Mouse (Mus musculus) urinary bladder, adult 18-20 months (tissue): ENCODE results near the gene Spc25.

Experiments
- DNase-seq, 2 experiments: peaks; one replicate each; pipeline ENCODE4 v3.0.0; 2022; ENCODE audit warnings: low spot score in 2 of 2, mixed read lengths in 2 of 2

Spc25 gene

GRCm38 (mm10) chr2:69187990-69188389 is 18.0 kb downstream of the Spc25 start:
- DNase-seq: no peak

DNA sequence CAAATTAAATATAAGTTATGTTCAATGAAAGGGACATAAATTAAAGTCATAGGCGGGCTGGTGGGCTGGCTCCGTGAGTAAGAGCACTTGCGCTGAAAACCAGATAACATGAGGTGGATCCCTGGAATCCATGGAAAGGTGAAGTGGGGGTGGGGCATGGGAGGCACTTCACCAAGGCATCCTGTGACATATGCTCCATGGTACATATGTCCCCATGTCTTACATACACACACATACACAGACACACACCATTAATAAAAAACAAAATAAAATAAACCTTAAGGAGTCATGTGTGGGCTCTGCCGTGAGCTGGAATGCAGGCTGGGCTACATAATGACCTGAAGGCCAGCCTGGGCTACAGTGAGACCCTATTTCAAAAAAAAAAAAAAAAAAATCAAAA is 26.3 kb downstream of the Spc25 start:
- no peak for DNase-seq

DNA sequence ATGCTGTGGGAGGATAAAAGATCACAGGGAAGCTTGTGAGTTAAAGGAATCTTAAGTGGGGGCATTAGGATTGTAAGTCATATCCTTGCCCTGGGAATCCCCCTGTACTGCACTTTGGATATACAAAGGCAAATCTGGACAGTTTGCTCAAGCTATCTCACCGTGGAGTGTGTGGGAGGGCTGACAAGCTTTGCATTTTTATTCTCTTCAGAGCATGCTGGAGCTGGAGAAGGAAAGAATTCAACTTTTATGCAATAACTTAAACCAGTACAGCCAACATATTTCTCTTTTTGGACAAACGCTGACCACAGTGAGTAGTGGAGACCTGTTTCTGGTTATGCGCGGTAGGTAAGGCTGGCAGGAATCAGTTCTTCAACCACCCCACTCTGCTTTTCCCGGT is 30.7 kb downstream of the Spc25 start:
- no peak for DNase-seq

DNA sequence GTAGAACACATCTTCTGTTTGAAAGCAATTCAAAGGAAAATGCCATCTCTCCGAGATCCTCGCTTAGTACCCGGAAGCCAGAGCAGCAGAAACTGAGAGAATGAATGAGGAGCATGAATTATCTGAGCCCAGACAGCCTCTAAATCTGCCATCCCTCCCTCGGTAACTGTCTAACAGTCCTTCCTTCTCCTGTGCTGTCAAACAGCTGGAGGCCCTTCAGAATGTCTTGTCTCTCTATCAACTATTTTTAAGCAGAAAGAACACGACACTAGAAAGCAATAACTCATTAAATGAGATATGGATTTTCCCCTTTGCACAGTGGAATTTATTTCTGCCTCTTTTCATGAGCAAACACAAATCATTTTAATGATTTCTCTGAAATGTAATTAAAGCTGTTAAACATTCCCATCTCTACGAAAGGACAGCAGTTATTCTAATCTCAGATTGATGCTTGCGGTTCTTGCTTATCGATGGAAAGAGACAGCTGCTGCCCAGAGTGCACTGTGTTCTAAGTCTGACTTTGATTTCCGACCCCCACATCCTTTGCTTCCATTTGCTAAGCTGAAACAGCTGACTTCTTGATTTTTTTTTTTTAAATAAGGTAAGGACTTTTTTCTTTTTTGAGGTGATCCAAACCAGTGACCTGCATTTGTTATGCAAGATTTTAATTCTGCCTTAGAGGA is 35.5 kb downstream of the Spc25 start:
- DNase-seq: no peak

GRCm38 (mm10) chr2:69158907-69159306 is 47.1 kb downstream of the Spc25 start:
- no peak for DNase-seq

DNA sequence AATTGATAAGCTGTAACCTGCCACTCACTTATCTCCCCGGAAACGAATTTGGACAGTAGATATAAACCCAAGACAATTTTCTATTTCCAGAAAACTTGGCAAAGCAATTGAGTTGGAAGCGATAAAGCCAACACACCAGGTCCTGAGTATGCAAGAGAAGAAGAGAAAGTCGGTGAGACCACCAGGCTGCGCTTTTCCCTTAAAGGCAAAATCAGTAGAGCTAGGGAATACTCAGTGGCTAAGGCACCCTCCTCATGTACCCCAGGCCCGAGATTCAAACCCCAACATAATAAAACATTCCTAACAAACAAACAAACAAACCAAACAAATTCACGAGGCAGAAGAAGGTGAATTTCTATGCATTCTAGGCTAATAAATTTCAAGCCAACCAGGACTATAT is 49.7 kb downstream of the Spc25 start:
- DNase-seq: no peak

- no peak for DNase-seq
These were observed 50.1 kb downstream of the Spc25 start for GRCm38 (mm10) chr2:69155861-69156260.

DNA sequence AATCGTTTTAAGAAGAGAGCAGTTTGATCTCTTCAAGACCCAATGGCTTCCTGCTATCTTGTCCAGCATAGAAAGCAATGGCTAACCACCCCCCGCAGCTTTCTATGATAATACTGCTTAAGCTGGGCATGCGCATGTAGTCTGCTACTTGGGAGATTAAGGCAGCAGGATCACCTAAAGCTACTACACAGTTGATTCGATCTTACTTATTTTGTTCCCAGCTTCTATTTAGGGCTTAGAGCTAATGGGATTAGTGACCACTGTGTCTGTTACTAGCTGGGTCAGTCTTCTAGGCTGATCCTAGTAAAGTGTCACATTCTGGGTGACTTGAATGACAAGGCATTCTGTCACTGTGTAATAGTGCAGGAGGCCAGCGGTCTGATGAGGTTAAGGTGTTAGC is 55.2 kb downstream of the Spc25 start:
- no peak for DNase-seq

DNA sequence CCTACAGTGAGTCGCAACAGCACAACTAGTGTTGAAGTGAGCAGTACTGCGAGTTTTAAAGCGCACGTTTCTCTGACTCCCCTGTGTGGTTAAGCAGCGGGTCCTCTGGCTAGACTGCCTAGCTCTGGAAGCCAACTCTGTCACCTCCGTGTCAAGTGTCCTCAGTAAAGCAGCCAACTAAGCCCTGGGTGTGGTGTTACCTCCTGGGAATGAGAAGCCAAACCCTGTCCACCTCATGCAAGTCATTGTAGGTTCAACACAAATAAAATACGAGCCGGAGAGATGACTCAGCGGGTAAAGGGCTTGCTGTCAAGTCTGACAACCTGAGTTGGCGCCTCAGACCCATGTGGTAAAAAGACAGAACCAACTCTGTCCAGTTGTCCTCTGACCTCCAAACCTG is 56.8 kb downstream of the Spc25 start:
- DNase-seq: peak in 1 of 2 experiments; percentile 45

DNA sequence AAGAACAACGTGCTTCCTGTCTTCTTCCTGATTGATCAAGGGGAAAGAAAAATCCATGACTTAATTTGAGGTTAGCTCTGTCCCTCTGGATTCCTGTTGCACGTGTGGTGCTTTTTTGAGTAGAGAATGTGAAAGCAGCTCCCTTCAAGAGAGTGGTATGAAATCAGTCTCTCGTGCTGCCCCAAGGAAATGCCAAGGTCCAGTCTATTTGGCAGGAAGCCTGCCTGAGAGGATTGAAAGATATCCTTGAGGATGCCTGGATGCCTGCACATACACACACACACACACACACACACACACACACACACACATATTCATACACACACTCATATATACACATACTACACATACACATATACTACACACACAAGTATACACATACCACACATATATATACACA is 57.3 kb downstream of the Spc25 start:
- DNase-seq: no peak
